Mouse (Mus musculus) stomach, embryonic 14.5 days (tissue): ENCODE data around the gene Mrpl52. TPM values are rescaled to one million over a fixed set of nuclear protein-coding genes. Genes with fewer than 3 reads are reported as not detected.
A peak's percentile ranks its signal among the peaks of the same experiment; 100 is the strongest.

Experiments
- ATAC-seq: fragments of 200-750 bp; cut with Nextera tagmentation; 2 replicates; pipeline ENCODE4 v1.8.0; 2017; ENCODE audit warnings: low read depth, moderate TSS enrichment; ENCODE audit not compliant: insufficient number of reproducible peaks, insufficient read depth, low FRiP score
- H3K27ac ChIP-seq: fragments of 300-500 bp; sonication (generic); 2 replicates; pipeline ENCODE4 v1.5.1; 2014; ENCODE audit warnings: mild to moderate bottlenecking, low read length, moderate library complexity, mixed read lengths
- H3K27me3 ChIP-seq: fragments of 300-500 bp; sonication (generic); 2 replicates; pipeline ENCODE4 v1.6.1; 2014; ENCODE audit warnings: low read length, control low read depth, mixed read lengths; ENCODE audit not compliant: control insufficient read depth, insufficient read depth
- H3K36me3 ChIP-seq: fragments of 300-500 bp; sonication (generic); 2 replicates; pipeline ENCODE4 v1.6.1; 2014; ENCODE audit warnings: mild to moderate bottlenecking, control low read depth, low read length, moderate library complexity, mixed read lengths; ENCODE audit not compliant: control insufficient read depth, insufficient read depth
- H3K4me1 ChIP-seq: fragments of 300-500 bp; sonication (generic); 2 replicates; pipeline ENCODE4 v1.6.1; 2014; ENCODE audit warnings: low read length, control low read depth, mixed read lengths; ENCODE audit not compliant: control insufficient read depth, insufficient read depth
- H3K4me2 ChIP-seq: fragments of 300-500 bp; sonication (generic); replicated peaks from 2 replicates; pipeline ENCODE4 v1.6.1; 2014; ENCODE audit warnings: low read depth, low read length, control low read depth
- H3K4me3 ChIP-seq: fragments of 300-500 bp; sonication (generic); 2 replicates; pipeline ENCODE4 v1.5.1; 2014; ENCODE audit warnings: low read depth, low read length, control low read depth
- H3K9ac ChIP-seq: fragments of 300-500 bp; sonication (generic); replicated peaks from 2 replicates; pipeline ENCODE4 v1.6.1; 2014; ENCODE audit warnings: low read depth, mild to moderate bottlenecking, control low read depth, low read length, moderate library complexity, mixed read lengths
- H3K9me3 ChIP-seq: fragments of 300-500 bp; sonication (generic); 2 replicates; pipeline ENCODE4 v1.6.1; 2016; ENCODE audit warnings: low read depth, low read length, control low read depth; ENCODE audit not compliant: control insufficient read depth
- whole genome bisulfite sequencing: fragments of 180-500 bp; shearing (Covaris S2); extraction: QIAGEN DNeasy Blood & Tissue Kit; methylation state at CpG from one replicate; pipeline ENCODE4 v1.1.7; 2014; 5-methylcytosine and 5-hydroxymethylcytosine counted together
- polyA plus RNA-seq: library from polyadenylated mRNA; unstranded; fragments of >200 nt; fragmentation: Nextera tagmentation; extraction: Ambion mirVana; gene quantifications from 2 replicates; pipeline ENCODE4 v1.2.1, GENCODE M21; 2014

Mrpl52 gene
- polyA plus RNA-seq, 1 experiment from 2014 or later: 312 TPM

DNA sequence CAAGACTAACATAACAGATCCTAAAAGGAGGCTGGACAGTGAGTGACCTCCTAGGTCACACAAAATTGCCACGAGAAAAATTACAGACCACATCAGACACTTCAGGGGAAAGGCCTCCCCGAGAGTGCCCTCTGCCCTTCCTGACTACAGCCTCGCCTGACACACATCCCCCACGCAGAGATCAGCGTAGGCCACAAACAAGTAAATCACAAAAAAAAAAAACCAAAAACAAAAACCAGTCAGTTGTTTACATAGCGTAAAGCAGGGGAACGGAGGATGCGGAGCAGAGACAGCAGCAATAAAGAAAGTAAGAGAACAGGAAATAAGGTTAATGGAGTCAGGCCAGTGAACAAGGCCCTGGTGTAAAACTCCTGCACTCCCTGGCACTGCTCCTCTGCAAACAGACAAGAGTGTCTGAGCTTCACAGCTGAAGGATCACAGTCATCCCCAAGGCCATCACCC lies 27.8 kb upstream of the Mrpl52 start:
- Histone ChIP-seq H3K27me3 (no peaks in the 10 kb centered on the region), H3K36me3 (no peaks in the 10 kb centered on the region), H3K4me1 (0 out of 2 replicates have a peak, but pooled peaks cover 3% of the 10 kb centered on the region), H3K27ac (no peak overlapping the region), H3K9ac (no peak overlapping the region), H3K4me2 (no peak overlapping the region), H3K9me3 (no peaks in the 10 kb centered on the region), H3K4me3 (no peak overlapping the region)
- ATAC-seq: no peak
- WGBS: 38% methylated on average over 8 of the region's 8 CpGs

DNA sequence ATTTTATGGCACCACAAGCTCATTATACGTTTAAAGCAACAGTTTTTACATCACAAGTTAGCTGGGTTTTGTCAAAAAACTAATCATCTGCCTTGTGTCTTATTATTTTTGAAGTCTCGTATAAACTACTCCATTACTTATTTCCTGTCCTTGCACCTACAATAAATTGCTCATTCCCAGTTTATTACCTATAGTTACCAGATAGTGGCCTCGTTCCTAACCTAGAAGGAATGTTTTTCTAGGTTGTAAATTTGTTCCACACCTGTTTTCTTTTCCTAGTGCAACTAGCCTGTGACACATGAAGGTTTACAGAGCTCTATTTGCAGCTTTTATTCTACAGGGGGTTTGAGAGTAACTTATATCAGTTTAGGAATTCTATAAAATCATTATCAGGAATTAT lies 25.0 kb upstream of the Mrpl52 start:
- Histone ChIP-seq H3K4me1 (0 out of 2 replicates have a peak, but pooled peaks cover 3% of the 10 kb centered on the region), H3K36me3 (no peaks in the 10 kb centered on the region), H3K27me3 (no peaks in the 10 kb centered on the region), H3K4me3 (no peak overlapping the region), H3K4me2 (no peak overlapping the region), H3K9ac (no peak overlapping the region), H3K27ac (no peak overlapping the region; the same call in 1 of the 2 replicates), H3K9me3 (no peaks in the 10 kb centered on the region)
- 28% methylated on average over 3 of the region's 3 CpGs for WGBS
- ATAC-seq: no peak

DNA sequence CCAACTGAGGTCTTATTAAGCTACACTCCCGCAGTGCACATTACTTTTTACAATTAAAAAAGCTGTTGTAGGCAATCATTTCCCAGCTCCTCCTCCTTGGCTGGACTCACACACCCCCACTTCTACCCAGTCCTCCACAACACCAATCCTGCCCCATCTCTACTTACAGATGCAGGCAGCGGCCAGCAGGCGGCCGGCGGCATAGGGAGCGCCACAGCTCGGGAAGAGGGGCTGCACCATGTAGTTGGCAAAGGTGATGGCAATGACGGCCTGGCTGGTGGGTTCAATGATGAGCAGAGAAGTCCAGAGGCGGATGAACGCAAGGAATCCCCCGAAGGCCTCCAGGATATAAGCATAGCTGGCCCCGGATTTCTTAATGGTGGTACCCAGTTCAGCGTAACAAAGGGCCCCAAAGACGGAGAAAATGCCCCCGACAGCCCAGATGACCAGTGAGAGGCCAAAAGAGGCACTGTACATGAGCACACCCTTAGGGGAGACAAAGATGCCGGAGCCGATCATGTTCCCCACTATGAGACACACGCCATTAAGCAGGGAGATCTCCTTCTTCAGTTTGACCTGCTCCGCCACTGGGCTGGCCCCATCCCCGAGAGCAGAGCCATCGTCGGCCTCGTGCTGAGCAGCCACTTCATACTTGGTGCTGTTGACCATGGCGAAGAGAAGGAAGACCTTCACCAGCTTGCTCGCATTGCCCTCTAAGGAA lies 18.2 kb upstream of the Mrpl52 start:
- Histone ChIP-seq H3K36me3 (no peaks in the 10 kb centered on the region), H3K9ac (0 out of 2 replicates have a peak overlapping the region, but pooled peaks have one; percentile 3), H3K27ac (no peak overlapping the region), H3K4me3 (no peak overlapping the region), H3K4me1 (peaks cover 18% of the 10 kb centered on the region; the same call in 1 of the 2 replicates), H3K4me2 (peak overlapping the region; percentile 0; the same call in 1 of the 2 replicates), H3K27me3 (no peaks in the 10 kb centered on the region), H3K9me3 (no peaks in the 10 kb centered on the region)
- WGBS: 88% methylated on average over 25 of the region's 25 CpGs
- ATAC-seq: no peak

DNA sequence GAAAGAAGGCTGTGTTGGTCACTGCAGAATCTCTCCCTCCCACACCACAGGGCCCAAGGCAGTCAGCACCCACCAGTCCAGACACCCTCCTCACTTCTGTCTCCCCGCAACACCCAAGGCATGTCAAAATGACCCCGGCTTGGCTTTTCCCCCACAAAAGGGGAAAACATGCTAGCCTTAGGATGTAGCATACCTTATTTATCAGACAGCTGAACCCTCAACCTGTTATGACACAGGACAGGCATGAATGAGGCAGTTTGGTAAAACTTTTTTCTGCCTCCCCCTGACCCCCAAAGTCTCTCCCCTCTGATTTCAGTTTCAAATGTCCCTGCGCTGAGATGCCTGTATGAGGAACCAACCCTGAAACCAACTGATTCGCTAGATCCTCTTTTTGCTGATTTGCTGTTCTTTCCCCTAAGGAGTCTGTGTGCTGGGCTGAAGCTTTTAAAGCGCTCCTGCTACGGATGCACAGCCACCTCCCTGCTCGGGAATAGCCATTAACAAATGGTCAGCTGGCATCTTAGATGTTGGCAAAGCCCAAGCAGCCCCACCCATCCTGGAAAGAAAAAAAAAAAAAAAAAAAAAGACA lies 17.6 kb upstream of the Mrpl52 start:
- Histone ChIP-seq H3K36me3 (no peaks in the 10 kb centered on the region), H3K4me3 (0 out of 2 replicates have a peak overlapping the region, but pooled peaks have one; percentile 8), H3K4me2 (peak overlapping the region; percentile 33), H3K9me3 (no peaks in the 10 kb centered on the region), H3K9ac (no peak overlapping the region), H3K4me1 (peaks cover 24% of the 10 kb centered on the region), H3K27ac (peak overlapping the region; percentile 88; the same call in 1 of the 2 replicates), H3K27me3 (no peaks in the 10 kb centered on the region)
- 75% methylated on average over 7 of the region's 7 CpGs for WGBS
- no peak for ATAC-seq

GRCm38 (mm10) chr14:54409980-54410810 lies 16.5 kb upstream of the Mrpl52 start:
- Histone ChIP-seq H3K27ac (peak overlapping the region; percentile 88), H3K9ac (no peak overlapping the region), H3K36me3 (no peaks in the 10 kb centered on the region), H3K4me1 (peaks cover 26% of the 10 kb centered on the region), H3K4me2 (peak overlapping the region; percentile 33), H3K4me3 (peak overlapping the region; percentile 8; the same call in 1 of the 2 replicates), H3K9me3 (no peaks in the 10 kb centered on the region), H3K27me3 (no peaks in the 10 kb centered on the region)
- WGBS: 33% methylated on average over 17 of the region's 17 CpGs
- peak; percentile 62 for ATAC-seq

DNA sequence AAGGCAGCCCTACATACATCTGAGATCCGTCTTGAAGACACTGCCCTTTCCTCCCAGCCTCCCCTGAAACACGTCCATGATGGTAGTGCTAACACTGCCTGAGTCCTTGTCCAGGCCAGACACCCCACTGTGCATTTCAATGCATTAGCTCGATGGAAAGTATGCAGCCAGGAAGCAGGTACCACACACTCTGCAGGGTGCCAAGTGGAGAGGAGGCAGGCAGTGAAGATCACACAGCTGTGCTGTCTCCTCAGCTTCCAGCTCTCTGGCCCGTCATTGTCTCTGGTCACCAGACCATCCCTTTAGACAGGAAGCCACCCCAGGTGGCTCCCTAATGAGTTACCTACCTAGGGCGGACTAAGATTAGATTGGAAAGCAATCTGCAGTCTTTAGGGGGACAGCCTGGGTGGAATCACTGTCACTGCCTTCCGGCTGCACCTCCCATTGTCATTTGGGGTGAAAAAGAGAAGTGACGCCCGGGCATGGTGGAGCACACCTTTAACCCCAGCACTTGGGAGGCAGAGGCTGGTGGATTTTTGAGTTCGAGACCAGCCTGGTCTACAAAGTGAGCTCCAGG lies 14.6 kb upstream of the Mrpl52 start:
- Histone ChIP-seq H3K9me3 (no peaks in the 10 kb centered on the region), H3K9ac (no peak overlapping the region)
- WGBS: 69% methylated on average over 9 of the region's 9 CpGs

GRCm38 (mm10) chr14:54412629-54413170 lies 14.0 kb upstream of the Mrpl52 start:
- Histone ChIP-seq H3K36me3 (no peaks in the 10 kb centered on the region), H3K4me3 (no peak overlapping the region), H3K9me3 (no peaks in the 10 kb centered on the region), H3K27me3 (no peaks in the 10 kb centered on the region), H3K27ac (peak overlapping the region; percentile 17; the same call in 1 of the 2 replicates), H3K4me1 (peaks cover 26% of the 10 kb centered on the region), H3K9ac (no peak overlapping the region), H3K4me2 (no peak overlapping the region)
- ATAC-seq: no peak
- WGBS: 54% methylated on average over 2 of the region's 2 CpGs

More for the DNA sequence above, 14.6 kb upstream of the Mrpl52 start:
- Histone ChIP-seq H3K4me1 (peaks cover 26% of the 10 kb centered on the region), H3K36me3 (no peaks in the 10 kb centered on the region), H3K4me3 (no peak overlapping the region), H3K27me3 (no peaks in the 10 kb centered on the region), H3K27ac (no peak overlapping the region), H3K4me2 (no peak overlapping the region)
- ATAC-seq: no peak
